Mouse (Mus musculus): ENCODE data around the gene Slc41a3.

DNA sequence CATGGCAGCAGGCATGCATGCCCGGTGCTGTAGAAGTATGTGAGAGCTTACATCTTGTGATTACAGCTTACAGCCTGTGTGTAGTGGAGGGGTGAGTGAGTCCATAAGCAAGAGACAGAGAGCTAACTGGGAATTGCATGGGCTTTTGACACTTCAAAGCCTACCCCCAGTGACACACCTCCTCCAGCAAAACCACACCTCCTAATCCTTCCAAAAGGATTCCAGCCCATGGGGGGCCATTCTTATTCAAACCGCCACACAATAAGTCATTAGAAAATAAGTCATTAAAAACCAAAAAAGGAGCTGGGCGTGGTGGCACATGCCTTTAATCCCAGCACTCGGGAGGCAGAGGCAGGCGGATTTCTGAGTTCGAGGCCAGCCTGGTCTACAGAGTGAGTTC lies 43.9 kb downstream of the Slc41a3 start:
- no peak for TF ChIP-seq CTCF (IDR thresholded peaks at IDR 0.05; ENCODE audit: low read depth, low read length)
- no peak for TF ChIP-seq GATA1 (IDR thresholded peaks at IDR 0.05; ENCODE audit: borderline replicate concordance, low read length)
- TF ChIP-seq TAL1 (conservative IDR thresholded peaks at IDR 0.05; ENCODE audit: low read depth, low read length), result no peak
